Mouse (Mus musculus) myocyte (in vitro differentiated cells): Measurements from ENCODE around the gene Chd2. TPM values are rescaled to one million over a fixed set of nuclear protein-coding genes. Genes with fewer than 3 reads are reported as not detected.

Source experiments
- H3K27me3 ChIP-seq: one replicate; pipeline ENCODE4 v1.6.1; 2011; ENCODE audit not compliant: control insufficient read depth, insufficient read depth, insufficient read length
- H3K36me3 ChIP-seq: one replicate; pipeline ENCODE4 v1.6.1; 2011; ENCODE audit not compliant: control insufficient read depth, insufficient read depth
- H3K4me2 ChIP-seq: one replicate; pipeline ENCODE4 v1.6.1; 2011; ENCODE audit warnings: low read depth, control low read depth
- H3K4me3 ChIP-seq: one replicate; pipeline ENCODE4 v1.5.1; 2011; ENCODE audit warnings: mild to moderate bottlenecking, control low read depth, moderate library complexity
- H3K79me2 ChIP-seq: one replicate; pipeline ENCODE4 v1.6.1; 2011; ENCODE audit not compliant: control insufficient read depth, insufficient read depth
- H3ac ChIP-seq: one replicate; pipeline ENCODE4 v1.6.1; 2011; ENCODE audit not compliant: control insufficient read depth, insufficient read length
- CEBPB ChIP-seq: IDR thresholded peaks from 2 replicates; pipeline ENCODE4 v1.6.1; 2011; ENCODE audit warnings: mild to moderate bottlenecking, moderate library complexity; ENCODE audit not compliant: poor library complexity, insufficient read depth, severe bottlenecking
- E2F4 ChIP-seq: IDR thresholded peaks from one replicate; pipeline ENCODE4 v1.6.1; 2011; ENCODE audit warnings: mild to moderate bottlenecking, control low read depth, moderate library complexity; ENCODE audit not compliant: insufficient read depth
- MAX ChIP-seq: IDR thresholded peaks from one replicate; pipeline ENCODE4 v1.6.1; 2011; ENCODE audit warnings: low read depth, mild to moderate bottlenecking, control low read depth
- MYOD1 ChIP-seq, 3 experiments: IDR thresholded peaks; one replicate each; pipeline ENCODE4 v1.6.1; 2011; ENCODE audit warnings: control low read depth in 2 of 3, low read depth in 2 of 3, mild to moderate bottlenecking in 2 of 3, moderate library complexity in 1 of 3; ENCODE audit not compliant: insufficient read length in 2 of 3, control insufficient read depth in 1 of 3
- MYOG ChIP-seq, 3 experiments: IDR thresholded peaks; one replicate each; pipeline ENCODE4 v1.6.1; 2011; ENCODE audit warnings: control low read depth in 2 of 3, low read depth in 2 of 3, mild to moderate bottlenecking in 2 of 3; ENCODE audit not compliant: insufficient read length in 2 of 3, control insufficient read depth in 1 of 3, insufficient read depth in 1 of 3
- POLR2A ChIP-seq: IDR thresholded peaks from one replicate; pipeline ENCODE4 v1.6.1; 2011; ENCODE audit warnings: low read depth, mild to moderate bottlenecking, control low read depth, moderate library complexity; ENCODE audit not compliant: insufficient read length
- POLR2AphosphoS2 ChIP-seq: IDR thresholded peaks from one replicate; pipeline ENCODE4 v1.6.1; 2011; ENCODE audit warnings: low read depth, control low read depth; ENCODE audit not compliant: insufficient read length
- REST ChIP-seq: IDR thresholded peaks from one replicate; pipeline ENCODE4 v1.6.1; 2011; ENCODE audit warnings: mild to moderate bottlenecking, control low read depth, moderate library complexity; ENCODE audit not compliant: insufficient read depth, insufficient read length
- SRF ChIP-seq: IDR thresholded peaks from one replicate; pipeline ENCODE4 v1.6.1; 2011; ENCODE audit warnings: low read depth; ENCODE audit not compliant: control insufficient read depth, insufficient read length
- TCF12 ChIP-seq: IDR thresholded peaks from one replicate; pipeline ENCODE4 v1.6.1; 2011; ENCODE audit warnings: mild to moderate bottlenecking, control low read depth; ENCODE audit not compliant: poor library complexity, insufficient read depth, severe bottlenecking
- TCF3 ChIP-seq: IDR thresholded peaks from one replicate; pipeline ENCODE4 v1.6.1; 2011; ENCODE audit warnings: low read depth, control low read depth; ENCODE audit not compliant: insufficient read length
- USF1 ChIP-seq: IDR thresholded peaks from one replicate; pipeline ENCODE4 v1.6.1; 2011; ENCODE audit warnings: low read depth, mild to moderate bottlenecking, control low read depth, moderate library complexity
- polyA plus RNA-seq: library from polyadenylated mRNA; unstranded; fragments of >200 nt; fragmentation: generic; extraction: Trizol; gene quantifications from one replicate; pipeline ENCODE4 v1.2.1, GENCODE M21; 2012; ENCODE audit warnings: missing spikeins

The Chd2 gene
- polyA plus RNA-seq, 1 experiment: 7.9 TPM

GRCm38 (mm10) chr7:73545004-73545403, 3.4 kb upstream of the Chd2 start:
- no peak for TF ChIP-seq TCF3
- TF ChIP-seq REST: no peak
- TF ChIP-seq MYOG (IDR thresholded peaks at IDR 0.05; ENCODE audit: control insufficient read depth in 1 of 3, insufficient read depth in 1 of 3, insufficient read length in 2 of 3, low read depth in 2 of 3): no peak
- TF ChIP-seq USF1: no peak
- TF ChIP-seq POLR2A: no peak
- no peak for TF ChIP-seq POLR2AphosphoS2
- no peak for TF ChIP-seq MAX
- TF ChIP-seq E2F4: no peak
- no peak for TF ChIP-seq TCF12
- TF ChIP-seq CEBPB: no peak
- TF ChIP-seq MYOD1 (IDR thresholded peaks at IDR 0.05; ENCODE audit: control insufficient read depth in 1 of 3, insufficient read length in 2 of 3, low read depth in 2 of 3): no peak
- no peak for TF ChIP-seq SRF
- Histone ChIP-seq H3K4me3 (no peak overlapping the region), H3K27me3 (no peaks in the 10 kb centered on the region), H3K36me3 (peaks cover 58% of the 10 kb centered on the region), H3K4me2 (no peak overlapping the region), H3K79me2 (peaks cover 100% of the 10 kb centered on the region), H3ac (no peak overlapping the region)

GRCm38 (mm10) chr7:73542131-73542853, 662 bp upstream of the Chd2 start:
- H3K4me3 ChIP-seq: peak overlapping the region; percentile 62

DNA sequence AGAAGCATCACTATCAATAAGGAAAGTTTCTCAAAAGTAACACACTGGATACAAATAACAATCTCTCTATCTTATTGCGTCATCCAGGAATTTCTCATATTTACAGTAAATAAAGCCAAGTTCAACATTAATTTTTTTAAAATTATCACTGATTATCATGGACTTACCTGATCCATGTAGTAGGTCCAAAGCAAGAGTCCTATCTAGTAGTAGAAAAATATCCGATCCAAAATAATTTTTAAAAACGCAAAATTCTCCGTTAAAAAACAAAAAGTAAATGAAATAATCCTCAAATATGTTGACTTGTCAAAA, 595 bp downstream of the Chd2 start:
- H3K4me3 ChIP-seq: peak overlapping the region; percentile 62
- no peak for TF ChIP-seq USF1
- no peak for TF ChIP-seq MAX
- no peak for TF ChIP-seq POLR2AphosphoS2
- TF ChIP-seq MYOG (IDR thresholded peaks at IDR 0.05; ENCODE audit: control insufficient read depth in 1 of 3, insufficient read depth in 1 of 3, insufficient read length in 2 of 3, low read depth in 2 of 3): no peak
- no peak for TF ChIP-seq E2F4
- TF ChIP-seq TCF3: no peak
- no peak for TF ChIP-seq SRF
- TF ChIP-seq REST: no peak
- peaks cover 26% of the 10 kb centered on the region for H3K36me3 ChIP-seq
- no peak overlapping the region for H3ac ChIP-seq
- H3K4me2 ChIP-seq: peak overlapping the region; percentile 85
- no peaks in the 10 kb centered on the region for H3K27me3 ChIP-seq
- H3K79me2 ChIP-seq: peaks cover 97% of the 10 kb centered on the region

More at GRCm38 (mm10) chr7:73542131-73542853, 662 bp upstream of the Chd2 start:
- Histone ChIP-seq H3ac (no peak overlapping the region), H3K4me2 (peak overlapping the region; percentile 85), H3K36me3 (peaks cover 35% of the 10 kb centered on the region), H3K27me3 (no peaks in the 10 kb centered on the region), H3K79me2 (peaks cover 97% of the 10 kb centered on the region)
- TF ChIP-seq E2F4 (no peak), POLR2A (no peak), MYOG (IDR thresholded peaks at IDR 0.05; ENCODE audit: control insufficient read depth in 1 of 3, insufficient read depth in 1 of 3, insufficient read length in 2 of 3, low read depth in 2 of 3) (no peak), REST (no peak), POLR2AphosphoS2 (no peak), CEBPB (no peak), TCF3 (no peak), USF1 (no peak), TCF12 (no peak), SRF (no peak), MAX (no peak), MYOD1 (IDR thresholded peaks at IDR 0.05; ENCODE audit: control insufficient read depth in 1 of 3, insufficient read length in 2 of 3, low read depth in 2 of 3) (no peak)

- TF ChIP-seq MAX (no peak), REST (no peak), MYOG (IDR thresholded peaks at IDR 0.05; ENCODE audit: control insufficient read depth in 1 of 3, insufficient read depth in 1 of 3, insufficient read length in 2 of 3, low read depth in 2 of 3) (no peak), POLR2AphosphoS2 (no peak), E2F4 (no peak), SRF (no peak), TCF12 (no peak), TCF3 (no peak), USF1 (no peak), POLR2A (no peak), MYOD1 (IDR thresholded peaks at IDR 0.05; ENCODE audit: control insufficient read depth in 1 of 3, insufficient read length in 2 of 3, low read depth in 2 of 3) (no peak), CEBPB (no peak)
- peaks cover 26% of the 10 kb centered on the region for H3K36me3 ChIP-seq
- no peaks in the 10 kb centered on the region for H3K27me3 ChIP-seq
- peaks cover 97% of the 10 kb centered on the region for H3K79me2 ChIP-seq
- no peak overlapping the region for H3ac ChIP-seq
- H3K4me3 ChIP-seq: peak overlapping the region; percentile 62
- H3K4me2 ChIP-seq: peak overlapping the region; percentile 85
These were observed 1.2 kb downstream of the Chd2 start for GRCm38 (mm10) chr7:73540202-73541078.
